Mouse (Mus musculus): ENCODE data around the gene Elovl3. TPM values are rescaled to one million over a fixed set of nuclear protein-coding genes. Genes with fewer than 3 reads are reported as not detected.

The Elovl3 gene
- 0.37 TPM for polyA plus RNA-seq (2012; fragmentation: generic; extraction: Trizol)
- long read RNA-seq, experiment 1, partial matches to known transcripts: 0 of 1 reads
- long read RNA-seq, experiment 1, other reads (novel, unspliced or antisense): 0 of 1 reads
- long read RNA-seq, experiment 2: 0 reads

- Histone ChIP-seq H3ac (ENCODE audit: control insufficient read depth, insufficient read length, low read depth) (no peak within 1 kb of the TSS), H3K36me3 (ENCODE audit: control insufficient read depth, insufficient read depth) (no peaks in the 10 kb centered on the region), H3K79me3 (ENCODE audit: low read depth) (no peaks in the 10 kb centered on the region), H3K79me2 (ENCODE audit: control insufficient read depth, insufficient read depth) (no peaks in the 10 kb centered on the region), H3K27me3 (ENCODE audit: control insufficient read depth, insufficient read depth, insufficient read length) (no peaks in the 10 kb centered on the region), H3K4me3 (ENCODE audit: insufficient read depth, poor library complexity, severe bottlenecking) (no peak within 1 kb of the TSS)
- TF ChIP-seq CEBPB (IDR thresholded peaks at IDR 0.05; ENCODE audit: low read depth): no peak
- TF ChIP-seq MAX (IDR thresholded peaks at IDR 0.05): no peak
- TF ChIP-seq MYOD1 (IDR thresholded peaks at IDR 0.05; ENCODE audit: control insufficient read depth, insufficient read length, low read depth): no peak
- TF ChIP-seq FOSL1 (IDR thresholded peaks at IDR 0.05; ENCODE audit: insufficient read depth, low read length, poor library complexity, severe bottlenecking): no peak
- TF ChIP-seq USF1 (IDR thresholded peaks at IDR 0.05; ENCODE audit: low read depth): no peak
- TF ChIP-seq CTCF (IDR thresholded peaks at IDR 0.05; ENCODE audit: control insufficient read depth, insufficient read depth, insufficient read length): no peak
- TF ChIP-seq MYOG (IDR thresholded peaks at IDR 0.05; ENCODE audit: control insufficient read depth, extremely low read depth, insufficient read length): no peak
Measured at GRCm38 (mm10) chr19:46131694-46132525, at the start of gene Elovl3. Gene Elovl3 (plus strand): TSS chr19:46131897.

- Histone ChIP-seq H3K79me2 (ENCODE audit: control insufficient read depth, insufficient read depth) (peaks cover 9% of the 10 kb centered on the region), H3K79me3 (ENCODE audit: low read depth) (peaks cover 2% of the 10 kb centered on the region), H3ac (ENCODE audit: control insufficient read depth, insufficient read length, low read depth) (no peak overlapping the region), H3K4me3 (ENCODE audit: insufficient read depth, poor library complexity, severe bottlenecking) (no peak overlapping the region), H3K27me3 (ENCODE audit: control insufficient read depth, insufficient read depth, insufficient read length) (no peaks in the 10 kb centered on the region), H3K36me3 (ENCODE audit: control insufficient read depth, insufficient read depth) (peaks cover 54% of the 10 kb centered on the region)
- TF ChIP-seq MYOG (IDR thresholded peaks at IDR 0.05; ENCODE audit: control insufficient read depth, extremely low read depth, insufficient read length): no peak
- TF ChIP-seq USF1 (IDR thresholded peaks at IDR 0.05; ENCODE audit: low read depth): no peak
- TF ChIP-seq FOSL1 (IDR thresholded peaks at IDR 0.05; ENCODE audit: insufficient read depth, low read length, poor library complexity, severe bottlenecking): no peak
- TF ChIP-seq MYOD1 (IDR thresholded peaks at IDR 0.05; ENCODE audit: control insufficient read depth, insufficient read length, low read depth): no peak
- TF ChIP-seq CEBPB (IDR thresholded peaks at IDR 0.05; ENCODE audit: low read depth): no peak
- no peak for TF ChIP-seq CTCF (IDR thresholded peaks at IDR 0.05; ENCODE audit: control insufficient read depth, insufficient read depth, insufficient read length)
- no peak for TF ChIP-seq MAX (IDR thresholded peaks at IDR 0.05)
Measured at GRCm38 (mm10) chr19:46085185-46085584, 46.5 kb upstream of the Elovl3 start.

GRCm38 (mm10) chr19:46086337-46086736 lies 45.4 kb upstream of the Elovl3 start:
- no peak for TF ChIP-seq CEBPB (IDR thresholded peaks at IDR 0.05; ENCODE audit: low read depth)
- TF ChIP-seq MAX (IDR thresholded peaks at IDR 0.05): no peak
- TF ChIP-seq USF1 (IDR thresholded peaks at IDR 0.05; ENCODE audit: low read depth): no peak
- no peak for TF ChIP-seq FOSL1 (IDR thresholded peaks at IDR 0.05; ENCODE audit: insufficient read depth, low read length, poor library complexity, severe bottlenecking)
- Histone ChIP-seq H3K79me2 (ENCODE audit: control insufficient read depth, insufficient read depth) (peaks cover 6% of the 10 kb centered on the region), H3ac (ENCODE audit: control insufficient read depth, insufficient read length, low read depth) (no peak overlapping the region), H3K27me3 (ENCODE audit: control insufficient read depth, insufficient read depth, insufficient read length) (no peaks in the 10 kb centered on the region), H3K36me3 (ENCODE audit: control insufficient read depth, insufficient read depth) (peaks cover 43% of the 10 kb centered on the region), H3K79me3 (ENCODE audit: low read depth) (peaks cover 2% of the 10 kb centered on the region), H3K4me3 (ENCODE audit: insufficient read depth, poor library complexity, severe bottlenecking) (no peak overlapping the region)

- peaks cover 28% of the 10 kb centered on the region for H3K36me3 ChIP-seq (ENCODE audit: control insufficient read depth, insufficient read depth)
- no peak for TF ChIP-seq FOSL1 (IDR thresholded peaks at IDR 0.05; ENCODE audit: insufficient read depth, low read length, poor library complexity, severe bottlenecking)
- TF ChIP-seq CEBPB (IDR thresholded peaks at IDR 0.05; ENCODE audit: low read depth): no peak
- TF ChIP-seq MAX (IDR thresholded peaks at IDR 0.05): no peak
- TF ChIP-seq MYOG (IDR thresholded peaks at IDR 0.05; ENCODE audit: control insufficient read depth, extremely low read depth, insufficient read length): no peak
- no peak for TF ChIP-seq USF1 (IDR thresholded peaks at IDR 0.05; ENCODE audit: low read depth)
- TF ChIP-seq CTCF (IDR thresholded peaks at IDR 0.05; ENCODE audit: control insufficient read depth, insufficient read depth, insufficient read length): no peak
- TF ChIP-seq MYOD1 (IDR thresholded peaks at IDR 0.05; ENCODE audit: control insufficient read depth, insufficient read length, low read depth): no peak
- no peaks in the 10 kb centered on the region for H3K27me3 ChIP-seq (ENCODE audit: control insufficient read depth, insufficient read depth, insufficient read length)
- no peaks in the 10 kb centered on the region for H3K79me2 ChIP-seq (ENCODE audit: control insufficient read depth, insufficient read depth)
- no peak overlapping the region for H3K4me3 ChIP-seq (ENCODE audit: insufficient read depth, poor library complexity, severe bottlenecking)
- no peak overlapping the region for H3ac ChIP-seq (ENCODE audit: control insufficient read depth, insufficient read length, low read depth)
- no peaks in the 10 kb centered on the region for H3K79me3 ChIP-seq (ENCODE audit: low read depth)
Measured at GRCm38 (mm10) chr19:46087871-46088270, 43.8 kb upstream of the Elovl3 start.

GRCm38 (mm10) chr19:46091641-46092040 lies 40.1 kb upstream of the Elovl3 start:
- no peak for TF ChIP-seq CTCF (IDR thresholded peaks at IDR 0.05; ENCODE audit: control insufficient read depth, insufficient read depth, insufficient read length)
- TF ChIP-seq FOSL1 (IDR thresholded peaks at IDR 0.05; ENCODE audit: insufficient read depth, low read length, poor library complexity, severe bottlenecking): no peak
- no peak for TF ChIP-seq CEBPB (IDR thresholded peaks at IDR 0.05; ENCODE audit: low read depth)
- TF ChIP-seq USF1 (IDR thresholded peaks at IDR 0.05; ENCODE audit: low read depth): no peak
- no peak for TF ChIP-seq MYOD1 (IDR thresholded peaks at IDR 0.05; ENCODE audit: control insufficient read depth, insufficient read length, low read depth)
- TF ChIP-seq MYOG (IDR thresholded peaks at IDR 0.05; ENCODE audit: control insufficient read depth, extremely low read depth, insufficient read length): no peak
- TF ChIP-seq MAX (IDR thresholded peaks at IDR 0.05): no peak
- Histone ChIP-seq H3K4me3 (ENCODE audit: insufficient read depth, poor library complexity, severe bottlenecking) (no peak overlapping the region), H3ac (ENCODE audit: control insufficient read depth, insufficient read length, low read depth) (no peak overlapping the region), H3K36me3 (ENCODE audit: control insufficient read depth, insufficient read depth) (no peaks in the 10 kb centered on the region), H3K79me3 (ENCODE audit: low read depth) (no peaks in the 10 kb centered on the region), H3K79me2 (ENCODE audit: control insufficient read depth, insufficient read depth) (no peaks in the 10 kb centered on the region), H3K27me3 (ENCODE audit: control insufficient read depth, insufficient read depth, insufficient read length) (no peaks in the 10 kb centered on the region)

All from C2C12 (cell line).